Mouse (Mus musculus) lung, embryonic 16.5 days (tissue): Measurements from ENCODE around the gene Adamts12. TPM values are rescaled to one million over a fixed set of nuclear protein-coding genes. Genes with fewer than 3 reads are reported as not detected.

Source experiments
- ATAC-seq: fragments of 200-750 bp; cut with Nextera tagmentation; 2 replicates; pipeline ENCODE4 v1.8.0; 2017; ENCODE audit warnings: low read depth, mild to moderate bottlenecking, moderate library complexity
- H3K27ac ChIP-seq: fragments of 300-500 bp; sonication (generic); 2 replicates; pipeline ENCODE4 v1.5.1; 2014; ENCODE audit warnings: mild to moderate bottlenecking, control low read depth, low read length
- H3K27me3 ChIP-seq: fragments of 300-500 bp; sonication (generic); 2 replicates; pipeline ENCODE4 v1.6.1; 2014; ENCODE audit warnings: low read depth, low read length, mixed read lengths; ENCODE audit not compliant: control insufficient read depth, insufficient read depth
- H3K36me3 ChIP-seq: fragments of 300-500 bp; sonication (generic); 2 replicates; pipeline ENCODE4 v1.6.1; 2014; ENCODE audit warnings: low read length; ENCODE audit not compliant: control insufficient read depth, insufficient read depth
- H3K4me1 ChIP-seq: fragments of 300-500 bp; sonication (generic); replicated peaks from 2 replicates; pipeline ENCODE4 v1.6.1; 2014; ENCODE audit warnings: low read length, mixed read lengths; ENCODE audit not compliant: control insufficient read depth, insufficient read depth
- H3K4me2 ChIP-seq: fragments of 300-500 bp; sonication (generic); 2 replicates; pipeline ENCODE4 v1.6.1; 2014; ENCODE audit warnings: low read depth, low read length, control low read depth
- H3K4me3 ChIP-seq: fragments of 300-500 bp; sonication (generic); 2 replicates; pipeline ENCODE4 v1.5.1; 2014; ENCODE audit warnings: mild to moderate bottlenecking, low read length, control low read depth
- H3K9ac ChIP-seq: fragments of 300-500 bp; sonication (generic); 2 replicates; pipeline ENCODE4 v1.6.1; 2014; ENCODE audit warnings: low read length, control low read depth
- H3K9me3 ChIP-seq: fragments of 300-500 bp; sonication (generic); 2 replicates; pipeline ENCODE4 v1.6.1; 2016; ENCODE audit warnings: low read length; ENCODE audit not compliant: control insufficient read depth
- WGBS: fragments of 180-500 bp; shearing (Covaris S2); extraction: QIAGEN DNeasy Blood & Tissue Kit; methylation state at CpG from one replicate; pipeline ENCODE4 v1.1.7; 2014; 5-methylcytosine and 5-hydroxymethylcytosine counted together
- polyA plus RNA-seq: library from polyadenylated mRNA; unstranded; fragments of >200 nt; fragmentation: Nextera tagmentation; extraction: Ambion mirVana; gene quantifications from 2 replicates; pipeline ENCODE4 v1.2.1, GENCODE M21; 2015

The Adamts12 gene
- polyA plus RNA-seq, 1 experiment from 2014 or later, result 4.6 TPM

- no peaks in the 10 kb centered on the region for H3K36me3 ChIP-seq
- 48% methylated on average over 4 of the region's 4 CpGs for whole genome bisulfite sequencing
- no peaks in the 10 kb centered on the region for H3K9me3 ChIP-seq
- H3K4me3 ChIP-seq, result no peak overlapping the region
- H3K4me2 ChIP-seq, result no peak overlapping the region
- no peak overlapping the region for H3K27ac ChIP-seq
- H3K4me1 ChIP-seq, result no peaks in the 10 kb centered on the region
- no peak for ATAC-seq
- H3K27me3 ChIP-seq, result no peaks in the 10 kb centered on the region
- no peak overlapping the region for H3K9ac ChIP-seq
Observed at GRCm38 (mm10) chr15:11097967-11098702, 33.5 kb downstream of the Adamts12 start.

GRCm38 (mm10) chr15:11098940-11099339 lies 34.4 kb downstream of the Adamts12 start:
- Histone ChIP-seq H3K27ac (no peak overlapping the region), H3K4me3 (no peak overlapping the region), H3K27me3 (no peaks in the 10 kb centered on the region), H3K4me2 (no peak overlapping the region), H3K9me3 (no peaks in the 10 kb centered on the region), H3K36me3 (no peaks in the 10 kb centered on the region), H3K9ac (no peak overlapping the region), H3K4me1 (no peaks in the 10 kb centered on the region)
- WGBS, result 64% methylated on average over 7 of the region's 7 CpGs
- no peak for ATAC-seq

- Histone ChIP-seq H3K4me3 (no peak overlapping the region), H3K4me1 (no peaks in the 10 kb centered on the region), H3K27me3 (no peaks in the 10 kb centered on the region), H3K9me3 (no peaks in the 10 kb centered on the region), H3K4me2 (no peak overlapping the region), H3K27ac (no peak overlapping the region), H3K36me3 (no peaks in the 10 kb centered on the region), H3K9ac (no peak overlapping the region)
- no peak for ATAC-seq
- WGBS, result 66% methylated on average over 4 of the region's 4 CpGs
Observed at GRCm38 (mm10) chr15:11100917-11101316, 36.3 kb downstream of the Adamts12 start.

GRCm38 (mm10) chr15:11105101-11105500 lies 40.5 kb downstream of the Adamts12 start:
- Histone ChIP-seq H3K27me3 (no peaks in the 10 kb centered on the region), H3K4me1 (no peaks in the 10 kb centered on the region), H3K27ac (no peak overlapping the region), H3K4me3 (no peak overlapping the region), H3K9ac (no peak overlapping the region), H3K4me2 (no peak overlapping the region), H3K36me3 (no peaks in the 10 kb centered on the region), H3K9me3 (no peaks in the 10 kb centered on the region)
- WGBS, result 67% methylated on average over 2 of the region's 2 CpGs
- ATAC-seq, result no peak

- 72% methylated on average over 5 of the region's 5 CpGs for WGBS
- ATAC-seq, result no peak
Observed at GRCm38 (mm10) chr15:11107376-11107775, 42.8 kb downstream of the Adamts12 start.

GRCm38 (mm10) chr15:11114631-11115197 lies 50.1 kb downstream of the Adamts12 start:
- no peak for ATAC-seq
- WGBS, result 76% methylated on average over 8 of the region's 8 CpGs
- H3K36me3 ChIP-seq, result no peaks in the 10 kb centered on the region
- H3K9ac ChIP-seq, result no peak overlapping the region
- H3K4me1 ChIP-seq, result peaks cover 4% of the 10 kb centered on the region; the same call in 1 of the 2 replicates
- H3K27ac ChIP-seq, result no peak overlapping the region
- H3K27me3 ChIP-seq, result no peaks in the 10 kb centered on the region
- H3K9me3 ChIP-seq, result no peaks in the 10 kb centered on the region
- H3K4me2 ChIP-seq, result no peak overlapping the region
- no peak overlapping the region for H3K4me3 ChIP-seq

More at GRCm38 (mm10) chr15:11107376-11107775, 42.8 kb downstream of the Adamts12 start:
- no peak overlapping the region for H3K4me3 ChIP-seq
- H3K4me1 ChIP-seq, result no peaks in the 10 kb centered on the region
- H3K27me3 ChIP-seq, result no peaks in the 10 kb centered on the region
- H3K4me2 ChIP-seq, result no peak overlapping the region
- no peaks in the 10 kb centered on the region for H3K9me3 ChIP-seq
- H3K9ac ChIP-seq, result no peak overlapping the region
- no peak overlapping the region for H3K27ac ChIP-seq
- H3K36me3 ChIP-seq, result no peaks in the 10 kb centered on the region

GRCm38 (mm10) chr15:11116303-11116702 lies 51.7 kb downstream of the Adamts12 start:
- Histone ChIP-seq H3K27me3 (no peaks in the 10 kb centered on the region), H3K4me3 (no peak overlapping the region), H3K4me1 (peaks cover 4% of the 10 kb centered on the region; the same call in 1 of the 2 replicates), H3K9me3 (no peaks in the 10 kb centered on the region), H3K9ac (no peak overlapping the region), H3K27ac (peak overlapping the region; percentile 41; the same call in 1 of the 2 replicates), H3K36me3 (no peaks in the 10 kb centered on the region), H3K4me2 (no peak overlapping the region)
- ATAC-seq, result peak; percentile 85
- 34% methylated on average over 2 of the region's 2 CpGs for WGBS

- ATAC-seq, result no peak
- no peaks in the 10 kb centered on the region for H3K36me3 ChIP-seq
- H3K9me3 ChIP-seq, result no peaks in the 10 kb centered on the region
- 49% methylated on average over 3 of the region's 3 CpGs for WGBS
- no peak overlapping the region for H3K9ac ChIP-seq
- no peak overlapping the region for H3K4me2 ChIP-seq
- no peak overlapping the region for H3K4me3 ChIP-seq
- H3K27me3 ChIP-seq, result no peaks in the 10 kb centered on the region
- H3K4me1 ChIP-seq, result peaks cover 4% of the 10 kb centered on the region; the same call in 1 of the 2 replicates
- peak overlapping the region; percentile 41; the same call in 1 of the 2 replicates for H3K27ac ChIP-seq
Observed at GRCm38 (mm10) chr15:11116853-11117252, 52.3 kb downstream of the Adamts12 start.

- no peaks in the 10 kb centered on the region for H3K27me3 ChIP-seq
- ATAC-seq, result no peak
- no peak overlapping the region for H3K4me3 ChIP-seq
- no peak overlapping the region for H3K4me2 ChIP-seq
- peaks cover 4% of the 10 kb centered on the region; the same call in 1 of the 2 replicates for H3K4me1 ChIP-seq
- no peaks in the 10 kb centered on the region for H3K9me3 ChIP-seq
- no peak overlapping the region for H3K9ac ChIP-seq
- H3K27ac ChIP-seq, result no peak overlapping the region
- no peaks in the 10 kb centered on the region for H3K36me3 ChIP-seq
Observed at GRCm38 (mm10) chr15:11118371-11118770, 53.8 kb downstream of the Adamts12 start.
